Mouse (Mus musculus): ENCODE results near the gene Rpp25. TPM values are rescaled to one million over a fixed set of nuclear protein-coding genes. Genes with fewer than 3 reads are reported as not detected.
A peak's percentile ranks its signal among the peaks of the same experiment; 100 is the strongest.

Gene Rpp25
- polyA plus RNA-seq (2011; ENCODE audit: insufficient read depth, insufficient read length, low read depth, missing spikeins) = 14.3 and 17.6 TPM in 2 replicates

GRCm38 (mm10) chr9:57503622-57504380 is at the start of gene Rpp25:
Gene Rpp25, plus strand, starts transcription at chr9:57504026.
- Histone ChIP-seq H3K27ac (ENCODE audit: insufficient read depth, low read length) (peak within 1 kb of the TSS; percentile 20; the same call in 1 of the 2 replicates), H3K4me3 (ENCODE audit: low read depth, low read length) (peak within 1 kb of the TSS; percentile 72), H3K36me3 (ENCODE audit: control insufficient read depth, insufficient read depth, low read length, poor library complexity, severe bottlenecking) (no peaks in the 10 kb centered on the region), H3K4me1 (ENCODE audit: control insufficient read depth, insufficient read depth, low read length) (peaks cover 7% of the 10 kb centered on the region), H3K27me3 (ENCODE audit: control insufficient read depth, insufficient read depth, low read length, poor library complexity, severe bottlenecking) (no peaks in the 10 kb centered on the region), H3K9me3 (replicated peaks; ENCODE audit: control insufficient read depth, insufficient read depth, low read length, poor library complexity, severe bottlenecking) (no peaks in the 10 kb centered on the region), H3K9ac (ENCODE audit: low read depth, poor library complexity, severe bottlenecking) (peak within 1 kb of the TSS; percentile 62)
- TF ChIP-seq CTCF (IDR thresholded peaks at IDR 0.05; ENCODE audit: low read depth, low read length) = no peak
- TF ChIP-seq POLR2A (IDR thresholded peaks at IDR 0.05; ENCODE audit: insufficient read depth, low read length) = peak; percentile 65

- Histone ChIP-seq H3K4me3 (ENCODE audit: low read depth, low read length) (no peak overlapping the region), H3K9me3 (replicated peaks; ENCODE audit: control insufficient read depth, insufficient read depth, low read length, poor library complexity, severe bottlenecking) (0 out of 2 replicates have a peak, but pooled peaks cover 4% of the 10 kb centered on the region), H3K27ac (ENCODE audit: insufficient read depth, low read length) (no peak overlapping the region), H3K36me3 (ENCODE audit: control insufficient read depth, insufficient read depth, low read length, poor library complexity, severe bottlenecking) (no peaks in the 10 kb centered on the region), H3K27me3 (ENCODE audit: control insufficient read depth, insufficient read depth, low read length, poor library complexity, severe bottlenecking) (no peaks in the 10 kb centered on the region), H3K4me1 (ENCODE audit: control insufficient read depth, insufficient read depth, low read length) (peaks cover 6% of the 10 kb centered on the region), H3K9ac (ENCODE audit: low read depth, poor library complexity, severe bottlenecking) (no peak overlapping the region)
- no peak for TF ChIP-seq EP300 (IDR thresholded peaks at IDR 0.05; ENCODE audit: insufficient read depth, low read depth, low read length)
- no peak for TF ChIP-seq POLR2A (IDR thresholded peaks at IDR 0.05; ENCODE audit: insufficient read depth, low read length)
- peak; percentile 32 for TF ChIP-seq CTCF (IDR thresholded peaks at IDR 0.05; ENCODE audit: low read depth, low read length)
Observed at GRCm38 (mm10) chr9:57459707-57460106, 44.1 kb upstream of the Rpp25 start.

DNA sequence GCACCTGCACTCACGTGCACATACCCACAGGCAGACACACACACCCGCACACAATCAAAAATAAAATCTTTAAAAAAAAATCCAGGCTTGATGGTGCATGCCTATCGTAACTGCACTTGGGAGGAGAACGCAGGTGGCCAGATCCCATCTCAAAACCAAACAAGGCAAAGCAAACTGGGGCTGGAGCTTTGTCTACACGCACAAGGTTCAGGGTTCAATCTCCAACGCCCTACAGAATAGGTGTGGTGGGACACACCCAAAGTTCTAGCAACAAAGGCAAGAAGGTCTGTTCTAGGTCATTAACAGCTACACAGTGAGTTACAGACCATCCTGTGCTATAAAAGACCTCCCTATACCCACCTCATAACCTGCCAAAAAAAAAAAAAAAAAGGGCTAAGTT is 41.0 kb upstream of the Rpp25 start:
- Histone ChIP-seq H3K9me3 (replicated peaks; ENCODE audit: control insufficient read depth, insufficient read depth, low read length, poor library complexity, severe bottlenecking) (0 out of 2 replicates have a peak, but pooled peaks cover 4% of the 10 kb centered on the region), H3K4me3 (ENCODE audit: low read depth, low read length) (no peak overlapping the region), H3K9ac (ENCODE audit: low read depth, poor library complexity, severe bottlenecking) (no peak overlapping the region), H3K36me3 (ENCODE audit: control insufficient read depth, insufficient read depth, low read length, poor library complexity, severe bottlenecking) (no peaks in the 10 kb centered on the region), H3K27ac (ENCODE audit: insufficient read depth, low read length) (peak overlapping the region; percentile 63; the same call in 1 of the 2 replicates), H3K27me3 (ENCODE audit: control insufficient read depth, insufficient read depth, low read length, poor library complexity, severe bottlenecking) (no peaks in the 10 kb centered on the region), H3K4me1 (ENCODE audit: control insufficient read depth, insufficient read depth, low read length) (peaks cover 6% of the 10 kb centered on the region)
- TF ChIP-seq CTCF (IDR thresholded peaks at IDR 0.05; ENCODE audit: low read depth, low read length) (no peak), EP300 (IDR thresholded peaks at IDR 0.05; ENCODE audit: insufficient read depth, low read depth, low read length) (no peak), POLR2A (IDR thresholded peaks at IDR 0.05; ENCODE audit: insufficient read depth, low read length) (no peak)

DNA sequence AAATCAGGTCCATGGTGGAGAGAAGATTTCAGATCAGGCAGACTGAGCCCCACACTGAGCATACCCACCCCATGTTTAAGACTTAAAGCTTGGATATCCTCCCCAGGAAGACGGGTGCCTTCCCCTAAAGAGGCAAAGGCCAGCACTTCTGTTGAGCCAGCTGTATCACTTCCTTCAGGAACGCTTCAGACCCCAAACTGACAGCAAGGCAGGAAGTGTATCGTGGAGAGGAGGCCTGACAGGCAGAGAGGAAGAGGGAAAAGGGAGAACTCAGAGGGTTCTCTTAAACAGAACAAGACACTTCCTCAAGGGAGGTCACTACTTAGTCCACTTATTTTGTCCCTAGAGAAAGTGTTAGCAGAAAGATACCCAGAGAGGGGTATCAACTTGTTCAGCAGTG is 37.7 kb upstream of the Rpp25 start:
- TF ChIP-seq EP300 (IDR thresholded peaks at IDR 0.05; ENCODE audit: insufficient read depth, low read depth, low read length) = no peak
- no peak for TF ChIP-seq CTCF (IDR thresholded peaks at IDR 0.05; ENCODE audit: low read depth, low read length)
- TF ChIP-seq POLR2A (IDR thresholded peaks at IDR 0.05; ENCODE audit: insufficient read depth, low read length) = no peak
- Histone ChIP-seq H3K27ac (ENCODE audit: insufficient read depth, low read length) (no peak overlapping the region), H3K9me3 (replicated peaks; ENCODE audit: control insufficient read depth, insufficient read depth, low read length, poor library complexity, severe bottlenecking) (no peaks in the 10 kb centered on the region), H3K27me3 (ENCODE audit: control insufficient read depth, insufficient read depth, low read length, poor library complexity, severe bottlenecking) (no peaks in the 10 kb centered on the region), H3K4me3 (ENCODE audit: low read depth, low read length) (no peak overlapping the region), H3K36me3 (ENCODE audit: control insufficient read depth, insufficient read depth, low read length, poor library complexity, severe bottlenecking) (no peaks in the 10 kb centered on the region), H3K9ac (ENCODE audit: low read depth, poor library complexity, severe bottlenecking) (no peak overlapping the region), H3K4me1 (ENCODE audit: control insufficient read depth, insufficient read depth, low read length) (peaks cover 6% of the 10 kb centered on the region)

- Histone ChIP-seq H3K9ac (ENCODE audit: low read depth, poor library complexity, severe bottlenecking) (peak overlapping the region; percentile 76), H3K27me3 (ENCODE audit: control insufficient read depth, insufficient read depth, low read length, poor library complexity, severe bottlenecking) (no peaks in the 10 kb centered on the region), H3K9me3 (replicated peaks; ENCODE audit: control insufficient read depth, insufficient read depth, low read length, poor library complexity, severe bottlenecking) (no peaks in the 10 kb centered on the region), H3K4me3 (ENCODE audit: low read depth, low read length) (peak overlapping the region; percentile 77), H3K36me3 (ENCODE audit: control insufficient read depth, insufficient read depth, low read length, poor library complexity, severe bottlenecking) (no peaks in the 10 kb centered on the region), H3K4me1 (ENCODE audit: control insufficient read depth, insufficient read depth, low read length) (peaks cover 6% of the 10 kb centered on the region), H3K27ac (ENCODE audit: insufficient read depth, low read length) (no peak overlapping the region)
- TF ChIP-seq POLR2A (IDR thresholded peaks at IDR 0.05; ENCODE audit: insufficient read depth, low read length) = no peak
- TF ChIP-seq CTCF (IDR thresholded peaks at IDR 0.05; ENCODE audit: low read depth, low read length) = no peak
- no peak for TF ChIP-seq EP300 (IDR thresholded peaks at IDR 0.05; ENCODE audit: insufficient read depth, low read depth, low read length)
Observed at GRCm38 (mm10) chr9:57467271-57467771, 36.5 kb upstream of the Rpp25 start.
